Mouse (Mus musculus) CH12.LX (cell line): ENCODE results near the gene Lef1. TPM values are rescaled to one million over a fixed set of nuclear protein-coding genes. Genes with fewer than 3 reads are reported as not detected.

Experiments used
- DNase-seq: peaks from one replicate; pipeline ENCODE4 v3.0.0-alpha.2; 2013; ENCODE audit errors: extremely low read depth
- H3K27ac ChIP-seq: 2 replicates; pipeline ENCODE4 v1.5.1; 2012; ENCODE audit warnings: low read depth, mild to moderate bottlenecking, control low read depth, moderate library complexity; ENCODE audit not compliant: insufficient read depth
- H3K27me3 ChIP-seq: replicated peaks from 2 replicates; pipeline ENCODE3; 2012; ENCODE audit warnings: inconsistent platforms
- H3K36me3 ChIP-seq, 2 experiments: replicated peaks in 1 of 2; 2 replicates each; pipeline versions ENCODE3 to v1.6.1; 2012; ENCODE audit warnings: inconsistent platforms in 1 of 2, low read length in 1 of 2, mild to moderate bottlenecking in 1 of 2, mixed read lengths in 1 of 2, moderate library complexity in 1 of 2; ENCODE audit not compliant: control insufficient read depth in 1 of 2, insufficient read depth in 1 of 2
- H3K4me1 ChIP-seq, 2 experiments: 2 replicates each; pipeline ENCODE4 v1.6.1; 2012; ENCODE audit warnings: inconsistent platforms in 1 of 2, moderate library complexity in 1 of 2; ENCODE audit not compliant: insufficient read depth in 2 of 2, control insufficient read depth in 1 of 2
- H3K4me2 ChIP-seq: 2 replicates; pipeline ENCODE4 v1.6.1; 2012; ENCODE audit warnings: low read depth, mild to moderate bottlenecking, control low read depth; ENCODE audit not compliant: poor library complexity, insufficient read depth, severe bottlenecking
- H3K4me3 ChIP-seq, 3 experiments: fragments of 150-350 bp in 1 of 3; sonication (generic) in 1 of 3; replicated peaks in 1 of 3; 2 replicates each; pipeline versions ENCODE3 to v1.5.1; 2011 to 2012; ENCODE audit warnings: low read depth in 2 of 3, low read length in 2 of 3, mild to moderate bottlenecking in 2 of 3, moderate library complexity in 2 of 3, control low read depth in 1 of 3, improper control_type of control experiment in 1 of 3, inconsistent platforms in 1 of 3, mixed read lengths in 1 of 3; ENCODE audit not compliant: poor library complexity in 1 of 3
- H3K79me2 ChIP-seq: replicated peaks from 2 replicates; pipeline ENCODE4 v1.6.1; 2012; ENCODE audit warnings: mild to moderate bottlenecking, moderate library complexity; ENCODE audit not compliant: control insufficient read depth, poor library complexity, insufficient read depth, severe bottlenecking; ENCODE audit errors: extremely low read depth
- H3K9ac ChIP-seq: 2 replicates; pipeline ENCODE4 v1.6.1; 2012; ENCODE audit warnings: low read depth, mild to moderate bottlenecking, control low read depth, moderate library complexity; ENCODE audit not compliant: insufficient read depth
- H3K9me3 ChIP-seq: replicated peaks from 2 replicates; pipeline ENCODE3; 2012; ENCODE audit warnings: low read length, inconsistent platforms, mixed read lengths
- BHLHE40 ChIP-seq: IDR thresholded peaks from 2 replicates; pipeline ENCODE4 v1.6.1; 2011; ENCODE audit warnings: mild to moderate bottlenecking, low read depth, low read length, improper control_type of control experiment
- CHD2 ChIP-seq: IDR thresholded peaks from 2 replicates; pipeline ENCODE4 v1.6.1; 2011; ENCODE audit warnings: low read length, improper control_type of control experiment
- E2F4 ChIP-seq: IDR thresholded peaks from 2 replicates; pipeline ENCODE4 v1.6.1; 2011; ENCODE audit warnings: low read depth, low read length, improper control_type of control experiment; ENCODE audit not compliant: insufficient replicate concordance
- EP300 ChIP-seq: IDR thresholded peaks from 2 replicates; pipeline ENCODE4 v1.6.1; 2011; ENCODE audit warnings: low read length, improper control_type of control experiment
- ETS1 ChIP-seq: conservative IDR thresholded peaks from 2 replicates; pipeline ENCODE4 v1.6.1; 2012; ENCODE audit warnings: low read depth, mild to moderate bottlenecking, inconsistent platforms, low read length, improper control_type of control experiment, moderate library complexity
- IRF4 ChIP-seq: IDR thresholded peaks from 2 replicates; pipeline ENCODE4 v1.6.1; 2014; ENCODE audit warnings: low read depth, mild to moderate bottlenecking, inconsistent platforms, low read length, improper control_type of control experiment
- JUN ChIP-seq: IDR thresholded peaks from 2 replicates; pipeline ENCODE4 v1.6.1; 2011; ENCODE audit warnings: low read depth, mild to moderate bottlenecking, low read length, improper control_type of control experiment, moderate library complexity; ENCODE audit not compliant: insufficient read depth
- MAFK ChIP-seq: IDR thresholded peaks from 2 replicates; pipeline ENCODE4 v1.6.1; 2011; ENCODE audit warnings: low read length, improper control_type of control experiment; ENCODE audit not compliant: insufficient replicate concordance
- MAZ ChIP-seq: IDR thresholded peaks from 2 replicates; pipeline ENCODE4 v1.6.1; 2012; ENCODE audit warnings: low read depth, mild to moderate bottlenecking, inconsistent platforms, low read length, improper control_type of control experiment, moderate library complexity
- MEF2A ChIP-seq: IDR thresholded peaks from 2 replicates; pipeline ENCODE4 v1.6.1; 2014; ENCODE audit warnings: low read depth, mild to moderate bottlenecking, inconsistent platforms, low read length, improper control_type of control experiment, borderline replicate concordance
- PAX5 ChIP-seq: IDR thresholded peaks from 2 replicates; pipeline ENCODE4 v1.6.1; 2012; ENCODE audit warnings: low read length, inconsistent platforms, mixed read lengths
- RAD21 ChIP-seq: IDR thresholded peaks from 2 replicates; pipeline ENCODE4 v1.6.1; 2011; ENCODE audit warnings: low read depth, mild to moderate bottlenecking, low read length, improper control_type of control experiment, moderate library complexity
- RCOR1 ChIP-seq: conservative IDR thresholded peaks from 2 replicates; pipeline ENCODE4 v1.6.1; 2012; ENCODE audit warnings: low read depth, mild to moderate bottlenecking, inconsistent platforms, low read length, improper control_type of control experiment
- TCF12 ChIP-seq: IDR thresholded peaks from 2 replicates; pipeline ENCODE4 v1.6.1; 2014; ENCODE audit warnings: low read depth, mild to moderate bottlenecking, inconsistent platforms, low read length, improper control_type of control experiment
- UBTF ChIP-seq: IDR thresholded peaks from 2 replicates; pipeline ENCODE4 v1.6.1; 2012; ENCODE audit warnings: low read depth, mild to moderate bottlenecking, inconsistent platforms, low read length, improper control_type of control experiment, moderate library complexity
- USF1 ChIP-seq: IDR thresholded peaks from 2 replicates; pipeline ENCODE4 v1.6.1; 2014; ENCODE audit warnings: low read depth, mild to moderate bottlenecking, inconsistent platforms, low read length, improper control_type of control experiment
- USF2 ChIP-seq: conservative IDR thresholded peaks from 2 replicates; pipeline ENCODE4 v1.6.1; 2011; ENCODE audit warnings: low read depth, low read length, improper control_type of control experiment
- ZMIZ1 ChIP-seq: IDR thresholded peaks from 2 replicates; pipeline ENCODE4 v1.6.1; 2012; ENCODE audit warnings: low read depth, mild to moderate bottlenecking, inconsistent platforms, low read length, improper control_type of control experiment
- ZNF384 ChIP-seq: IDR thresholded peaks from 2 replicates; pipeline ENCODE4 v1.6.1; 2012; ENCODE audit warnings: low read depth, low read length, improper control_type of control experiment, inconsistent platforms
- dilution Hi-C: fragments of 300-500 bp; cut with MboI; formaldehyde crosslinking; loops from 2 replicates; pipeline ENCODE4 v1.14.3; 2020; ENCODE audit warnings: low sequenced_read_pairs; ENCODE audit not compliant: extremely low pct_unique_long_range_greater_than_20kb, extremely low pct_ligation_motif_present
- in situ Hi-C: fragments of 300-500 bp; cut with MboI; formaldehyde crosslinking; loops from 3 replicates; pipeline ENCODE4 v1.14.3; 2019; ENCODE audit warnings: low sequenced_read_pairs, low pct_ligation_motif_present, low pct_unique_long_range_greater_than_20kb, mixed read lengths
- polyA plus RNA-seq: library from polyadenylated mRNA; unstranded; fragments of >175 nt; gene quantifications from 2 replicates; pipeline ENCODE4 v1.2.1, GENCODE M21; 2012; ENCODE audit warnings: low read depth; ENCODE audit not compliant: insufficient read length
- total RNA-seq, 2 experiments: library from RNA; depleted of rRNA; stranded (reverse); fragments of 300-350 nt in 1 of 2; fragments of >200 nt in 1 of 2; gene quantifications; 2 replicates each; pipeline ENCODE4 v1.2.3; 2012 to 2014

Lef1 gene
- total and polyA plus RNA-seq, 3 experiments = 1.8 to 14.5 (median 4.4) TPM

DNA sequence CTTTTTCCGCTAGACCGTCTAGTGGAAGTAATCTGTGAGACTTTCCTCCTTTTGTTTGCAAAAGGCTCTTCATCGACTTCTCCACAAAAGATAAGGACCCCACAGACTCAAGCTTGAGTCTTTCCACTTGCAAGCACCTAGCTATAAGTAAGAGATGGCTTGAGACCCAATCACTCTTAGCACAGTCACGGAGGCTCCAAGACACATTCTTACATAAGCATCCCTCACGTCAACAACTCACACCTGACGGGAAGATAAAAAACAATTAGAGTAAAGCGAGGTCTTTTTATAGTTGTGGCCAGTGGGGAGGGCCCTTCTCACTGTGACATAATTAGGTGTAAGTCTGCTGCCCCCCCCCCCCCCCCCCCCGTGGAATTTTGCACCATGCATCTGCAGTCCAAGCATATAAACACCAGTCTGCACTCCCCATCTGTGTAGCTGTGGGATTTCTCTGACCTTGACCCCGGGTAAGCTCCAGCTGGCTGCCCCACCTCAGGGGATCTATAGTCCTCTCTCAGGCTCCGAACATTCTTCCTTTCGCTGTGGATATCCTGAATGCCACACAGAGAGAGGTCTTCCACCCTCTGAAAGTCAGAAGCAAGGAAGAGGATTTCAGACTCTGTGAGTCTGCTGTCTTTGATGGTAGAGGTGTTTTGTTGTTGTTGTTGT is 61.2 kb downstream of the Lef1 start:
- no peak for DNase-seq
- Histone ChIP-seq H3K9ac (no peak overlapping the region; the same call in 1 of the 2 replicates), H3K36me3 (no peaks in the 10 kb centered on the region), H3K9me3 (no peaks in the 10 kb centered on the region), H3K4me2 (peak overlapping the region; percentile 81), H3K4me3 (no peak overlapping the region), H3K27ac (peak overlapping the region; percentile 35), H3K27me3 (no peaks in the 10 kb centered on the region), H3K4me1 (peaks cover 14 to 29% of the 10 kb centered on the region in 2 experiments), H3K79me2 (peaks cover 8% of the 10 kb centered on the region)
- in situ Hi-C loops = no loop called here
- TF ChIP-seq IRF4 = no peak
- TF ChIP-seq TCF12 = no peak
- no peak for TF ChIP-seq UBTF
- TF ChIP-seq ZMIZ1 = no peak
- TF ChIP-seq USF1 = no peak
- TF ChIP-seq JUN = no peak
- TF ChIP-seq RCOR1 = no peak
- dilution Hi-C loops = no loop called here

DNA sequence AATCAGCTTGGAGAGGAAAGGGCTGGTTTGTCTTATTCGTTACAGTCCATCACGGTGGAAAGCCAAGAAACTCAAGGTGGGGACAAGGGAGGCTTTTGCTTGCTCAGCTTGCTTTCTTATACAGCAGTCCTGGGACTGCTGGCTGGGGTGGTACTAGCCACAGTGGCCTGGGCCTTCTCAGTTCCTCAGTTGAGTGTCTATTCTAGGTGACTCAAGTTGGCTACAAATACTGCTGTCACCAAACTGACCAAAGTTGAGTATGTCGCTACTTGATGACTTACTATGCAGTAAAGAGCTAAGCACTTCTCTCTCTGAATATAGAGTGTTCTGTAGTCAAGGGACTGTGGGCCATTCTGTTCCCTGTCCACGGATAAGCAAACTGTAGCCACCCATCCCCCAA is 62.0 kb downstream of the Lef1 start:
- DNase-seq = no peak
- Histone ChIP-seq H3K4me1 (peaks cover 14 to 29% of the 10 kb centered on the region in 2 experiments), H3K27ac (peak overlapping the region; percentile 35; the same call in 1 of the 2 replicates), H3K4me2 (peak overlapping the region; percentile 81; the same call in 1 of the 2 replicates), H3K36me3 (no peaks in the 10 kb centered on the region), H3K9ac (no peak overlapping the region; the same call in 1 of the 2 replicates), H3K4me3 (no peak overlapping the region), H3K79me2 (peaks cover 8% of the 10 kb centered on the region), H3K9me3 (no peaks in the 10 kb centered on the region), H3K27me3 (no peaks in the 10 kb centered on the region)
- no peak for TF ChIP-seq UBTF
- TF ChIP-seq EP300 = no peak
- no peak for TF ChIP-seq CHD2
- no peak for TF ChIP-seq MAFK
- no peak for TF ChIP-seq MAZ
- TF ChIP-seq PAX5 = no peak
- no peak for TF ChIP-seq USF2
- no peak for TF ChIP-seq JUN
- TF ChIP-seq IRF4 = peak; percentile 50; the same call in 1 of the 2 replicates
- no peak for TF ChIP-seq ETS1
- no peak for TF ChIP-seq ZMIZ1
- peak; percentile 74; the same call in 1 of the 2 replicates for TF ChIP-seq MEF2A
- TF ChIP-seq RAD21 = no peak
- TF ChIP-seq BHLHE40 = no peak
- TF ChIP-seq ZNF384 = no peak
- TF ChIP-seq E2F4 = no peak
- in situ Hi-C loops (no loop called here), dilution Hi-C loops (no loop called here)
